Mouse (Mus musculus): ENCODE measurements around the gene Gm26938.
A peak's percentile ranks its signal among the peaks of the same experiment; 100 is the strongest.

DNA sequence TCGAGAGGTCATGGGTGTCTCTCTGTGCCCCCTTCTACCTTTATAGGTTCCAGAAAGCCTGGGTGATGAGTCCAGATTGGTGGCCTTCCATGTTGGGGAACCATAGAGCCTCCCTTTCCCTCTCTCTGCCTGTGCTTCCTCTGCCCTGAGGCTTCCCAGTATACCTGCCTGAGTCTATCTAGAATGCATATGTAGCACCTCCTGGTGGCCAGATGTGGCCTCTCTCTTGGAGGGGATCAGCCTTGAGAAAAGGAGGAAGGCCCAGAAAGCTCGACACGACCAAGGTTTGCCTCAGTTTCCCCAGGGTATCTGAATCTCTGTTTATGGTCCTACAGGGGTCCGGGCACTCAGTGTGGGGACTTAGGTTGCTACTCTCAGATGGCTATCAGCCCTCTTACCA is 7.4 kb downstream of the Gm26938 start:
- TF ChIP-seq CTCF (IDR thresholded peaks at IDR 0.05; ENCODE audit: low read depth, low read length) (peak; percentile 77), GATA1 (IDR thresholded peaks at IDR 0.05; ENCODE audit: borderline replicate concordance, low read length) (no peak)
